ENCODE assay signal across 9 mouse cellular contexts in genomic region chr1:64792521-64793233, GRCm38 (mm10). TPM values are rescaled to one million over a fixed set of nuclear protein-coding genes. Genes with fewer than 3 reads are reported as not detected.
DNase-seq lines count a peak whose midpoint lies in the region; ATAC-seq and TF ChIP-seq lines count a peak whose summit lies in the region.
"Had no signal": no experiment of that assay in that cellular context is flagged by ENCODE, and none has a peak within 500 bp of the region (broad histone marks: within the 10 kb centered on the region; RNA-seq: fewer than 3 reads in every experiment).

No protein-coding gene starts in this region.

- TF ChIP-seq CTCF in thymus, adult 2 months (IDR thresholded peaks at IDR 0.05; ENCODE audit: borderline replicate concordance, control insufficient read depth, extremely low read depth, insufficient read depth, low read length, poor library complexity), result no peak

- peak; percentile 62 to 75 for DNase-seq in adrenal gland, adult (ENCODE audit: inconsistent age in 2 of 2, low spot score in 1 of 2)
- no peak for DNase-seq in adrenal gland, postnatal 25 days
- no peak for DNase-seq in liver
- no peak for DNase-seq in thymus, postnatal 0 days (ENCODE audit: low spot score)
- no peak for DNase-seq in thymus, adult 2 months
- DNase-seq: thymus, postnatal 36 days had no signal

- H3K27ac ChIP-seq in liver, embryonic 15.5 days (replicated peaks), result peak overlapping the region; percentile 41; the same call in 1 of the 2 replicates
- peak overlapping the region; percentile 58 for H3K27ac ChIP-seq in kidney, embryonic 16.5 days (ENCODE audit: low read length)
- H3K27ac ChIP-seq in stomach, embryonic 16.5 days (ENCODE audit: low read length), result peak overlapping the region; percentile 82
- H3K27ac ChIP-seq in thymus, adult 2 months (ENCODE audit: control insufficient read depth, insufficient read depth, low read length), result no peak overlapping the region

- no peaks in the 10 kb centered on the region for H3K36me3 ChIP-seq in liver, embryonic 15.5 days (replicated peaks)
- H3K36me3 ChIP-seq in kidney, embryonic 16.5 days (ENCODE audit: insufficient read depth, low read length), result peaks cover 4% of the 10 kb centered on the region; the same call in 1 of the 2 replicates
- no peaks in the 10 kb centered on the region for H3K36me3 ChIP-seq in stomach, embryonic 16.5 days (ENCODE audit: control insufficient read depth, insufficient read depth, low read length)
- H3K36me3 ChIP-seq in thymus, adult 2 months (ENCODE audit: control insufficient read depth, insufficient read depth, low read length), result no peaks in the 10 kb centered on the region

- TF ChIP-seq POLR2A in thymus, adult 2 months (IDR thresholded peaks at IDR 0.05; ENCODE audit: control insufficient read depth, extremely low read depth, insufficient read depth, low read length, poor library complexity), result no peak

- peaks cover 47% of the 10 kb centered on the region for H3K4me1 ChIP-seq in liver, embryonic 15.5 days (replicated peaks)
- H3K4me1 ChIP-seq in kidney, embryonic 16.5 days (ENCODE audit: insufficient read depth, low read length), result peaks cover 28% of the 10 kb centered on the region
- H3K4me1 ChIP-seq in stomach, embryonic 16.5 days (ENCODE audit: control insufficient read depth, insufficient read depth, low read length), result peaks cover 42% of the 10 kb centered on the region
- H3K4me1 ChIP-seq in thymus, adult 2 months (replicated peaks; ENCODE audit: control insufficient read depth, insufficient read depth, low read length), result peaks cover 9% of the 10 kb centered on the region

- H3K4me3 ChIP-seq in liver, embryonic 15.5 days (replicated peaks), result no peak overlapping the region
- no peak overlapping the region for H3K4me3 ChIP-seq in kidney, embryonic 16.5 days (ENCODE audit: low read length)
- no peak overlapping the region for H3K4me3 ChIP-seq in stomach, embryonic 16.5 days (replicated peaks; ENCODE audit: low read length)
- no peak overlapping the region for H3K4me3 ChIP-seq in thymus, adult 2 months (ENCODE audit: control insufficient read depth, insufficient read depth, low read length)

- H3K9me3 ChIP-seq in liver, embryonic 15.5 days (replicated peaks), result no peaks in the 10 kb centered on the region
- no peaks in the 10 kb centered on the region for H3K9me3 ChIP-seq in kidney, embryonic 16.5 days (ENCODE audit: low read length)
- no peaks in the 10 kb centered on the region for H3K9me3 ChIP-seq in stomach, embryonic 16.5 days (replicated peaks; ENCODE audit: control insufficient read depth, low read length)

- H3K27me3 ChIP-seq in liver, embryonic 15.5 days, result no peaks in the 10 kb centered on the region
- no peaks in the 10 kb centered on the region for H3K27me3 ChIP-seq in kidney, embryonic 16.5 days (ENCODE audit: insufficient read depth, low read length)
- H3K27me3 ChIP-seq in stomach, embryonic 16.5 days (ENCODE audit: control insufficient read depth, insufficient read depth, low read length), result no peaks in the 10 kb centered on the region
- no peaks in the 10 kb centered on the region for H3K27me3 ChIP-seq in thymus, adult 2 months (ENCODE audit: control insufficient read depth, insufficient read depth, low read length)

- 57% methylated on average over 11 of the region's 11 CpGs for WGBS in liver, embryonic 15.5 days (ENCODE audit: insufficient replicate concordance)
- WGBS in kidney, embryonic 16.5 days, result 72% methylated on average over 11 of the region's 11 CpGs
- 49% methylated on average over 11 of the region's 11 CpGs for WGBS in stomach, embryonic 16.5 days
- whole genome bisulfite sequencing in thymus, adult 2 months, result 90% methylated on average over 11 of the region's 11 CpGs

- ATAC-seq in liver, embryonic 15.5 days (ENCODE audit: insufficient read depth), result 0 out of 2 replicates have a peak, but pooled peaks have one; percentile 11
- no peak for ATAC-seq in kidney, embryonic 16.5 days (ENCODE audit: low FRiP score, low TSS enrichment)
- no peak for ATAC-seq in stomach, embryonic 16.5 days (ENCODE audit: insufficient read depth, low FRiP score)

- no peak overlapping the region for H3K9ac ChIP-seq in liver, embryonic 15.5 days
- no peak overlapping the region for H3K9ac ChIP-seq in kidney, embryonic 16.5 days (replicated peaks; ENCODE audit: low read length)
- no peak overlapping the region for H3K9ac ChIP-seq in stomach, embryonic 16.5 days (ENCODE audit: low read length)

- no peak overlapping the region for H3K4me2 ChIP-seq in liver, embryonic 15.5 days
- H3K4me2 ChIP-seq in kidney, embryonic 16.5 days (replicated peaks; ENCODE audit: low read depth, low read length), result no peak overlapping the region
- H3K4me2 ChIP-seq in stomach, embryonic 16.5 days (ENCODE audit: low read depth, low read length), result no peak overlapping the region

RNA-seq across cellular contexts. Expression of gene Fzd5, which starts 55.1 kb away (rescaled TPM):
- total RNA-seq in adrenal gland, postnatal 25 days (2021), result 11.8 and 15.4 TPM in 2 replicates
- 2.1 and 2.3 TPM in 2 replicates for polyA plus RNA-seq in liver, embryonic 15.5 days (2015; fragmentation: Nextera tagmentation; extraction: Ambion mirVana)
- 2.1 and 2.4 TPM in 2 replicates for polyA plus RNA-seq in kidney, embryonic 16.5 days (2015; fragmentation: Nextera tagmentation; extraction: Ambion mirVana)
- 5.5 and 5.7 TPM in 2 replicates for polyA plus RNA-seq in stomach, embryonic 16.5 days (2015; fragmentation: Nextera tagmentation; extraction: Ambion mirVana)
- polyA plus RNA-seq in thymus, postnatal 0 days (2015; fragmentation: Nextera tagmentation; extraction: Ambion mirVana), result 0.91 and 1.1 TPM in 2 replicates
- 8.2 and 10.7 TPM in 2 replicates for polyA plus RNA-seq in thymus, adult 2 months (2012; rRNA removed)

Comparison
In these comparisons a context has a peak if more than half of its experiments do, and no peak if none do; other contexts are left out.
1. DNase-seq: peak in adrenal gland, adult (2 of 2); none in adrenal gland, postnatal 25 days (single experiment), liver (single experiment), thymus, postnatal 0 days (single experiment) and thymus, adult 2 months (single experiment).